5 mouse cellular contexts compared by ENCODE assay signal in the genomic region with DNA sequence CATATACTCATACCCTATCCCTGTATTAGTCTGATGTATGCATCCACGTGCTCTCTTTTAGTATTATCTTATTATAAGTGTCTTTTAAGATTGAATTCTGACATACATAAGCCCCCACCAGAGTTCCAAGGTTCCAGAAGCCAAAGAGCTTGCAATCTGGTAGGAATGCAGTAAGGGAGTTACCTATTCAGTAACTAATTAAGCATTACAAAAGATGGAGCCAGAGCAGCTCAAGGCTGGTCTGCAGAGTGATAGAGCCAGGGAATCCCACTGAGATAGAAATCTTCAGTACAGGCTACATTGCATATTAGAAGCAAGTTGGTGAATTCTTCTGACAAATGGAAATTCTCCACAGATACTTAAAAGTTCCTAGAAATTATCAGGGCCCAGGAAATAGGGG.
A peak's percentile ranks its signal among the peaks of the same experiment; 100 is the strongest.
DNase-seq lines count a peak whose midpoint lies in the region.
"Not testable (repeated sequence)": the region's sequence is repeated elsewhere in the genome, so short reads cannot be mapped to it uniquely, and the experiment has no call there.

No protein-coding gene starts in this region.

- in situ Hi-C loops in ES-E14 (cut with MboI; ENCODE audit: low sequenced_read_pairs in 2 of 2, unreplicated experiment in 2 of 2) = not testable (repeated sequence)

- H3K27ac ChIP-seq in ES-E14 (ENCODE audit: insufficient read depth, low read depth, low read length, poor library complexity, severe bottlenecking) = not testable (repeated sequence)

- not testable (repeated sequence) for H3K4me1 ChIP-seq in ES-E14 (ENCODE audit: control insufficient read depth in 2 of 2, insufficient read depth in 2 of 2, low read length in 2 of 2, poor library complexity in 1 of 2)

- not testable (repeated sequence) for H3K9me3 ChIP-seq in ES-E14 (ENCODE audit: control insufficient read depth, insufficient read depth, low read depth, low read length)

- H3K4me3 ChIP-seq in ES-E14 (ENCODE audit: insufficient read depth in 1 of 2, low read depth in 1 of 2, low read length in 2 of 2, poor library complexity in 1 of 2, severe bottlenecking in 1 of 2) = not testable (repeated sequence)

- H3K9ac ChIP-seq in ES-E14 (ENCODE audit: insufficient read depth, low read depth, low read length, poor library complexity, severe bottlenecking) = not testable (repeated sequence)

- DNase-seq in ES-CJ7 (ENCODE audit: low read depth, low spot score) (peak; percentile 38), ES-E14 (ENCODE audit: low read depth, low spot score) (peak; percentile 7), R1 (ENCODE audit: low read depth, low spot score) (peak; percentile 75), WW6 (ENCODE audit: low read depth, low spot score) (peak; percentile 7), ZHBTc4 (ENCODE audit: low read depth, low spot score) (peak; percentile 56)

- H3K36me3 ChIP-seq in ES-E14 (ENCODE audit: control insufficient read depth, insufficient read depth, low read length, poor library complexity, severe bottlenecking) = not testable (repeated sequence)

Comparison
In these comparisons a context has a peak if more than half of its experiments do, and no peak if none do; other contexts are left out.
1. DNase-seq: peak in every context shown above with its lines; median percentile 75 in R1; 56 in ZHBTc4; 38 in ES-CJ7; 7 in ES-E14; 7 in WW6.